Mouse (Mus musculus) kidney, embryonic 14.5 days (tissue): Measurements from ENCODE around the gene Clip2. TPM values are rescaled to one million over a fixed set of nuclear protein-coding genes. Genes with fewer than 3 reads are reported as not detected.

ENCODE experiments used
- ATAC-seq: fragments of 200-750 bp; cut with Nextera tagmentation; 2 replicates; pipeline ENCODE4 v1.8.0; 2017; ENCODE audit warnings: moderate number of reproducible peaks, mild to moderate bottlenecking, moderate TSS enrichment, moderate library complexity; ENCODE audit not compliant: low FRiP score, low TSS enrichment
- H3K27ac ChIP-seq: fragments of 300-500 bp; sonication (generic); 2 replicates; pipeline ENCODE4 v1.5.1; 2014; ENCODE audit warnings: low read depth, mild to moderate bottlenecking, low read length, moderate library complexity, mixed read lengths
- H3K27me3 ChIP-seq: fragments of 300-500 bp; sonication (generic); 2 replicates; pipeline ENCODE4 v1.6.1; 2014; ENCODE audit warnings: mild to moderate bottlenecking, low read length; ENCODE audit not compliant: control insufficient read depth, insufficient read depth
- H3K36me3 ChIP-seq: fragments of 300-500 bp; sonication (generic); 2 replicates; pipeline ENCODE4 v1.6.1; 2014; ENCODE audit warnings: low read length, mixed read lengths; ENCODE audit not compliant: control insufficient read depth, insufficient read depth
- H3K4me1 ChIP-seq: fragments of 300-500 bp; sonication (generic); 2 replicates; pipeline ENCODE4 v1.6.1; 2014; ENCODE audit warnings: low read length, mixed read lengths; ENCODE audit not compliant: control insufficient read depth, insufficient read depth
- H3K4me2 ChIP-seq: fragments of 300-500 bp; sonication (generic); replicated peaks from 2 replicates; pipeline ENCODE4 v1.6.1; 2014; ENCODE audit warnings: low read depth, mild to moderate bottlenecking, low read length
- H3K4me3 ChIP-seq: fragments of 300-500 bp; sonication (generic); 2 replicates; pipeline ENCODE4 v1.5.1; 2014; ENCODE audit warnings: mild to moderate bottlenecking, low read length
- H3K9ac ChIP-seq: fragments of 300-500 bp; sonication (generic); 2 replicates; pipeline ENCODE4 v1.6.1; 2014; ENCODE audit warnings: low read depth, mild to moderate bottlenecking, low read length, moderate library complexity
- H3K9me3 ChIP-seq: fragments of 300-500 bp; sonication (generic); 2 replicates; pipeline ENCODE4 v1.6.1; 2016; ENCODE audit warnings: low read length; ENCODE audit not compliant: control insufficient read depth
- WGBS: fragments of 180-500 bp; shearing (Covaris S2); extraction: QIAGEN DNeasy Blood & Tissue Kit; methylation state at CpG from one replicate; pipeline ENCODE4 v1.1.7; 2014; 5-methylcytosine and 5-hydroxymethylcytosine counted together
- polyA plus RNA-seq: library from polyadenylated mRNA; unstranded; fragments of >200 nt; fragmentation: Nextera tagmentation; extraction: Ambion mirVana; gene quantifications from 2 replicates; pipeline ENCODE4 v1.2.1, GENCODE M21; 2014

Clip2 gene
- polyA plus RNA-seq, 1 experiment from 2014 or later: 4.4 TPM

DNA sequence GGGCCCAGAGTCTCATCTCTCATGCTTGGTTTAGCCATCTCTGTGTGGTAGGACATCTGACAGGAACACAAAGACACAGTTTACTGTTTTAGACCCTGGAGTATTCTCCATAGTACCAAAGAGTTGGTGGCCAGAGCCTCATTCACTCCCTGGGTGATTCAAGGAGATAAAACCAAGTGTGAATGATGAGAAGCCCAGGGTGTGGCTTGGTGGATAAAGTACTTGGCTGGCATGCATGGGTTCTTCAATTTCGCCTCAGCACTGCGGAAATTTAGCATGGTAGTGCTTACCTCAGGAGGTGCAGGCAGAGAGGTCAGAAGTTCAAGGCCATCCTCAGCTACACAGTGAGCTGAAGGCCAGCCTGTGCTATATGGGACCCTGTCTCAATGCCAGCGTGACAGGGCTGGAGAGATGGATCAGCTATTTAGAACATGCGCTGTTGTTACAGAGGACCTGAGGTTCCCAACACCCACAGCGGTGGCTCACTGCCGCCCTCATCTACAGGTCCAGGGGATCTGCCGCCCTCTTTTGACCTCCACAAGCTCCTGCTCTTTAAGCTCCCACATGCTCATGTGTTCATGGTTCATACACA, 82.6 kb downstream of the Clip2 start:
- no peak overlapping the region for H3K4me3 ChIP-seq
- no peaks in the 10 kb centered on the region for H3K36me3 ChIP-seq
- peaks cover 13% of the 10 kb centered on the region for H3K4me1 ChIP-seq
- H3K9ac ChIP-seq: no peak overlapping the region
- 78% methylated on average over 7 of the region's 7 CpGs for WGBS
- H3K9me3 ChIP-seq: no peaks in the 10 kb centered on the region
- no peak overlapping the region for H3K27ac ChIP-seq
- ATAC-seq: no peak
- no peak overlapping the region for H3K4me2 ChIP-seq
- no peaks in the 10 kb centered on the region for H3K27me3 ChIP-seq

DNA sequence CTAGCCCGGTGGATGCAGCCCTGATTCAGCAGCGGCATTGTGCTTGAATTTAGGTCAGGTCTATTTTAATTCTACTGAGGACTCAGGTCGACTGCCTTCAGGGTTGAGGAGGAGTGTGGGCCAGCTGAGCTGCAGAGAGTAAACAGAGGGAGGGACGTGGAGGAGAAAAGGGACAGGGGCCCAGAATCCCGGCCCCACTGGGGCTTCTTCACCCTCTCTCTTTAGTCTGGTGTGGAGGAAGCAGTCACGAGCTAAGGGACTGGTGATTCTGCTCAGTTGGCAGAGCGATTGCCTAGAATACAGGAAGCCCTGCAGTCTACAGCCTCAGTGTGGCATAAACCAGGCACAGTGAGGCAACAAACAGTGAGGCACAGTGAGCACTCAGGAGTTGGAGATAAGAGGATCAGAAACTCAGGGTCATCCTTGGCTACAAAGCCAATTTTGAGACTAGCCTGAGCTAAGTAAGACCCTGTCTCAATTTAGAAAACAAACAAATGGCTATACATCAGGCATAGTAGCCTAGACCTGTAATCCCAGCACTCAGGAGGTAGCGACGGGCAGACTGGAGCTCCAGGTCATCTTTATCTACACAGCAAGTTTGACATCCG, 84.0 kb downstream of the Clip2 start:
- no peak for ATAC-seq
- H3K4me3 ChIP-seq: no peak overlapping the region
- no peaks in the 10 kb centered on the region for H3K36me3 ChIP-seq
- no peak overlapping the region for H3K9ac ChIP-seq
- H3K27ac ChIP-seq: no peak overlapping the region
- 74% methylated on average over 10 of the region's 10 CpGs for WGBS
- H3K27me3 ChIP-seq: no peaks in the 10 kb centered on the region
- peaks cover 13% of the 10 kb centered on the region for H3K4me1 ChIP-seq
- no peaks in the 10 kb centered on the region for H3K9me3 ChIP-seq
- H3K4me2 ChIP-seq: no peak overlapping the region

DNA sequence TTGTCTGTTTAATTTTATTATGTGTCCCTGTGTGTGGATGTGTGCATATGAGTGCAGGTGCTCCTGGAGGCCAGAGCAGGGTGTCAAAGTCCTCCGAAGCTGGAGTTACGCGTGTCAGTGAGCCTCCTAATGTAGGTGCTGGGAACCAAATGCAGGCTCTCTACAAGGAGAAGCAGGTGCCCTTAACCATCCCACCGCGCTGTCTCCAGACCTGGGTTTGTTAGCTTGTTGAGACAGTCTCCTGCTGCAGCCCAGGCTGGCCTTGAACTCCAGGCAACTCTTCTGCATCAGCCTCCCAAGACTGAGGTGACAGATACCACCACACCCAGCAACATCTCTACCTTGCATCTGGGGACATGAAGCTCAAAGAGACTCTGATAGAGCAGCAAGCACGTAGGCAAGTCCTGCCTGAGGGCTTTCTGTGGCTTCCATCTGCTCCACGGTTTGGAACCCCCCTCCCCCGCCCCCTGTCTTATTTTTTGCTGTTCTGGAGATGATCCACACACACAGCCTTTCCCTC, 85.1 kb downstream of the Clip2 start:
- Histone ChIP-seq H3K27ac (no peak overlapping the region), H3K9ac (no peak overlapping the region), H3K4me3 (no peak overlapping the region), H3K36me3 (no peaks in the 10 kb centered on the region), H3K4me2 (no peak overlapping the region), H3K9me3 (no peaks in the 10 kb centered on the region), H3K4me1 (peaks cover 13% of the 10 kb centered on the region), H3K27me3 (no peaks in the 10 kb centered on the region)
- WGBS: 62% methylated on average over 8 of the region's 8 CpGs
- peak; percentile 32; the same call in 1 of the 2 replicates for ATAC-seq

DNA sequence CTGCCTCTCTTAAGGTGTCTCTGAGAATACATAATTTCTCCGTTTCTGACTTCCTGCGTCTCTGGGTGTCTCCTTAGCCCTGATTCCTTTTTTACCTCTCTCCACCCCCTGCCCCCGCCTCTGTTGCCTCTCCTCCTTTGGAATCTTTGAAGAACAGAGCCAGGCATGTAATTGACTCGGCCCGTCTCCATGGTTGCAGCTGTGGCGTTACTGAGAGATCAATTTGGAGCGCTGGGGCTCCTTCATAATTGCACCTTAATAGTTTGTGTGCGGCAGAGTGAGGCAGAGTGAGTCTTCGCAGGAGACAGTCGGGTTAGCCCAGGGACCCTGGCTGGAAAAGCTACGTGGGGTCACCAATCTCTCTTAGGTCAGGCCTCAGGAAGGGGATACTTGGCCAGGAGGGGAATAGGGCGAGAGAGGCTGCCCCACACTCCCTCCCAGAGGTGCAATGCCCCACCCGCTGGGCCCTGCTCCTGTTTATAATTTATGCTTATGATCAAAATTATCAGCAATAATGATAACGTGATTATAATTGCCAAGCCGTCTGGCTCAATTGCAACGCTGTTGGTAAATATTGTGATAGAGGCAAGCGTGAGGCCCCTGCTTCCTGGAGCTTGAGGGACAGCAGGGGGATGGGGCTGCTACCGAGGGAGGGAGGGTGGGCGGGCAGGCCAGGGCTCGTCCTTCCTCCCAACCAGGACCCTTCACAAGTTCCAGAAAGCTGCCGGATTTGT, 85.8 kb downstream of the Clip2 start:
- no peak overlapping the region for H3K27ac ChIP-seq
- H3K27me3 ChIP-seq: no peaks in the 10 kb centered on the region
- no peak overlapping the region for H3K4me2 ChIP-seq
- H3K9ac ChIP-seq: no peak overlapping the region
- no peak overlapping the region for H3K4me3 ChIP-seq
- H3K4me1 ChIP-seq: peaks cover 13% of the 10 kb centered on the region
- ATAC-seq: no peak
- no peaks in the 10 kb centered on the region for H3K9me3 ChIP-seq
- no peaks in the 10 kb centered on the region for H3K36me3 ChIP-seq
- WGBS: 22% methylated on average over 21 of the region's 21 CpGs

DNA sequence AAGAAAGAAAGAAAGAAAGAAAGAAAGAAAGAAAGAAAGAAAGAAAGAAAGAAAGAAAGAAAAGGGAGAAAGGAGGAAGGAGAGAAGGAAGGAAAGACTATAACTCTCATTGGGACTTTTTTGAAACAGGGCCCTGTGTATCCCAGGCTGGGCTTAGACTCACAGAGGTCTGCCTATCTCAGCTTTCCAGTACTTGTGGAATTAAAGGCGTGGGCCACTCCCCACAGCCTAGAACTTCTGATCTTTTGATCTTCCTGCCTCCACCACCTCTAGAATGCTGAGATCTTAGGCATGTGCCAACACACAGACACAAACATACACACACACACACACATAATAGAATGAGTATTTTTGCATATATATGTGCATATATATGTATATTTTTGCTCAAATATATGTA, 87.0 kb downstream of the Clip2 start:
- H3K27ac ChIP-seq: no peak overlapping the region
- H3K4me1 ChIP-seq: peaks cover 13% of the 10 kb centered on the region
- no peaks in the 10 kb centered on the region for H3K27me3 ChIP-seq
- no peaks in the 10 kb centered on the region for H3K9me3 ChIP-seq
- H3K36me3 ChIP-seq: no peaks in the 10 kb centered on the region
- no peak overlapping the region for H3K9ac ChIP-seq
- WGBS: 83% methylated on average over 1 of the region's 1 CpGs
- H3K4me3 ChIP-seq: no peak overlapping the region
- H3K4me2 ChIP-seq: no peak overlapping the region
- ATAC-seq: no peak

DNA sequence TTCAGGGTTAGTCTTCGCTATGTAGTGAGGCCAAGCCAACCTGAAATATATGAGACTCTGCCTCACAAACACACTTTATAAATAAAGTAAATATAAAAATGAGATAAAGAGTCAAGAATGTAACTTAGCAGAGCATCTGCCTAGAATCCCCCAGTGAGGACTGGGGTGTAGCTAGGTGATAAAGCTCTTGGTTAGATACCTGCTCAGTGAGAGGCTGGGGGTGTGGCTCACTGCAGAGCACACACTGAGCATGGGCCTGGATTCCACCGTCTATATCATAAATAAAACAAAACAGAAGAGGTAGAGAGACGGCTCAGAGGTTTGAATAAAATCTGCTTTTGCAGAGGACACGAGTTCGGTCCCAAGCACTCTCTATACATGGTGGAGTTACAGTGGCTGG, 88.0 kb downstream of the Clip2 start:
- WGBS: 87% methylated on average over 5 of the region's 5 CpGs
- Histone ChIP-seq H3K9ac (no peak overlapping the region), H3K4me1 (peaks cover 13% of the 10 kb centered on the region), H3K36me3 (no peaks in the 10 kb centered on the region), H3K4me2 (no peak overlapping the region), H3K27me3 (no peaks in the 10 kb centered on the region), H3K9me3 (no peaks in the 10 kb centered on the region), H3K4me3 (no peak overlapping the region), H3K27ac (no peak overlapping the region)
- ATAC-seq: no peak

DNA sequence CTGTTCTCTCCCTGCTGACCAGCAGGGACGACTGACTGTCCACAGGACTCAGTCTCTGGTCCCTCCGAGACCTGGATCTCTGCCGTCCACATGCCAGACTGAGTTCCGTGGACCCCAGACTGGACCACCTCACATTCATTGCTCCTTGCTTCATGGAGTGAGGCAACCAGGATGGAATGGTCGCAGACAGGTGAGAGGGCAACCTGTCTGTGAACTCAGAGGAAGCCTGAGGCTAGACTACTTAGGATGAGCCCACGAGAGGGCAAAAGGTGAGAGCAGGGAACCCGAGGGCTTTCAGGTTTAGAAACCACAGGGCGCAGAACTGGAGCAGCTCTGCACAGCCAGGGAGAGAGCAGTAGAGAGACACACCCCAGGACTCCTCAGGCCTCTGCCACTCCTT, 89.5 kb downstream of the Clip2 start:
- WGBS: 78% methylated on average over 8 of the region's 8 CpGs
- Histone ChIP-seq H3K9ac (no peak overlapping the region), H3K9me3 (no peaks in the 10 kb centered on the region), H3K27ac (no peak overlapping the region), H3K4me3 (no peak overlapping the region), H3K27me3 (no peaks in the 10 kb centered on the region), H3K36me3 (no peaks in the 10 kb centered on the region), H3K4me2 (no peak overlapping the region), H3K4me1 (peaks cover 13% of the 10 kb centered on the region)
- no peak for ATAC-seq

DNA sequence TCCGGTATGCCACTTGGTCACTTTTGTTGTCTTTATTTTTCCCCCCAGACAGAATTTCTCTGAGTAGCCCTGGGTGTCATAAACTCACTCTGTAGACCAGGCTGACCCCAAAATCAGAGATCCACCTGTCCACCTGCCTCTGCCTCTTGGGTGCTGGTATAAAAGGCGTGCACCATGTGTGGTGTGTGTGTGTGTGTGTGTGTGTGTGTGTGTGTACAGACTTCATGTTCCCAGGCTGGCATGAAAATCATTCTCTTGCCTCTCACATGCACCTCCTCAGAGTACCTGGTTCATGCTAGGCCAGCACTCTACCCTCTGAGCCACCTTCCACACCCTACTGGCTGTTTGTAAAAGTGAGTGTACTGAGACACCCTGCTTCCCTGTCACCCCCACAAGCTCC, 89.9 kb downstream of the Clip2 start:
- no peak overlapping the region for H3K9ac ChIP-seq
- H3K27ac ChIP-seq: no peak overlapping the region
- WGBS: 79% methylated on average over 2 of the region's 2 CpGs
- H3K4me2 ChIP-seq: no peak overlapping the region
- no peaks in the 10 kb centered on the region for H3K27me3 ChIP-seq
- H3K9me3 ChIP-seq: no peaks in the 10 kb centered on the region
- peaks cover 13% of the 10 kb centered on the region for H3K4me1 ChIP-seq
- H3K36me3 ChIP-seq: no peaks in the 10 kb centered on the region
- H3K4me3 ChIP-seq: no peak overlapping the region
- no peak for ATAC-seq

DNA sequence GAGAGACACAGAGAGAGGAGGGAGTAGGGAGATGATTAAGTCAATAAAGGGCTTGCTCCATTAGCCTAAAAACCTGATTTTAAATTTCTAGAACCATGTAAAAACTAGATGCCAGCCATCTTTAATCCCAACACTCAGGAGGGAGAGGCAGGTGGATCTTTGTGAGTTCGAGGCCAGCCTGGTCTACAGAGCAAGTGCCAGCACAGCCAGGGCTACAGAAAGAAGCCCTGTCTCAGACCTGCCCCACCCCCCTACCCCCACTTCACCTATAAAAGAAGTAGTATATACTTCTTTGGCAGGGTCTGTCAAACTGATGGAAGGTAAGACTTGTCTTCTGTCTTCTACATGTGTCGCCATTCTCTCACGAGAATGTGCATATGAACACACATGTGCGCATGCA, 91.7 kb downstream of the Clip2 start:
- no peak for ATAC-seq
- H3K36me3 ChIP-seq: no peaks in the 10 kb centered on the region
- H3K4me2 ChIP-seq: no peak overlapping the region
- H3K9ac ChIP-seq: no peak overlapping the region
- no peaks in the 10 kb centered on the region for H3K9me3 ChIP-seq
- WGBS: 97% methylated on average over 4 of the region's 4 CpGs
- H3K27ac ChIP-seq: no peak overlapping the region
- no peaks in the 10 kb centered on the region for H3K4me1 ChIP-seq
- H3K27me3 ChIP-seq: no peaks in the 10 kb centered on the region
- H3K4me3 ChIP-seq: no peak overlapping the region
